Mouse (Mus musculus): ENCODE measurements at regions not wholly inside any gene's neighbourhood (a gene's known extent, or its start where the extent isn't known, plus 50 kb on each side); places are given as distances from the start of the nearest gene placed in this dataset.
A peak's percentile ranks its signal among the peaks of the same experiment; 100 is the strongest.

DNA sequence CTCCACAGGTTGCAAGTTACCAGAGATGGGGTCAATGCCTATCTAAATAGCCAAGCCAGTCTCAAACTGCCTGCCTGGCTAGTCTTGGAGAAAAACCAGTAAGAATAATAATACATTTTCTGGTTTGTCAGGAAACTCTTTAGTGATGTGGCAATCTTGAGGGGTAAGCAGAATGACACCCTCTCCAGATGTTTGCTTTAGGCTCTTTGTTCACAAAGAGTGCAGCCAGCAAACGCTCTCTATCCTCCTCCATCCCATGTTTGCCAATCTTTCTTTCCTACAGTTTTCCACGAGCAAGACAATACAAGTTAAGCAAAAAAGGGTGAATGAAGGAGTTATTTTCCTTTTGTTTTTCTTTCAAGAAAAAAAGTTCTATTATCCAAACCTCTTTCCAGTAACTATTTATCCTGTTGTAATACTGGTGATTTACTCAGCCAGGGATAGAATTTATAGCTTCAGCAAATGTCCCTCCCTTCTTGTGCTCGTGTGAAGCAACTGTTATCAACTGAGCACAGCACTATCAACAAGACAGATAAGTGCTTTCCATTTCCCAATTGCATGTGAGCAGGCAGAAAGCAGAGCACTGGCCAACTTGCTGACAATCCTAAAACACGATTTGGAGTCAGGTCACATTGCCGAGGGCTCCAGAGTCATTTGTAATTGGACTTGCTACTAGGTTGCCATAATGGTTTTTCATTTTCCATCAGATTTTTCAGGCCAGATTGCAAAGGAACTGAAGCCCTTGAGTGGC, 873.5 kb downstream of the Rapgef2 start:
- no peak for DNase-seq

DNA sequence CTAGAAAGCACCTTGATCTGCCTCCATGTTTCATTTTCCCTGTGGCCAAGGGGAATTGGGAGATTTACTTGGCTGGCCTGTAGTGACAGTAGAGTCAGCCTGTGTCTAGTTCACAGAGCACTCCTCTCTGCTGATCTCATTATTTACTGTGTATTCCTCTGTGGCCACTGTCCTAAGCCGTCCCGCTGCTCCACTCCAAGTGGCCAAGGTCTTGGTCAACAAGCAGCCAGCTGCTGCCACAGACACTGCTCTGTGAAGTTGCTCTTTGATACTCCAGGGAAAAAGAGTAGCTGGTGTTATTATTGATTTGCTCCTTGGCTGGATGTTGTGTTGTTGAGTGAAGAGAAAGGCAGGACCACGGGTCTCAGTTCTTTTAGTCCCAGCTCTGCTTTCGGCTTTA, 874.9 kb downstream of the Rapgef2 start:
- no peak for DNase-seq

DNA sequence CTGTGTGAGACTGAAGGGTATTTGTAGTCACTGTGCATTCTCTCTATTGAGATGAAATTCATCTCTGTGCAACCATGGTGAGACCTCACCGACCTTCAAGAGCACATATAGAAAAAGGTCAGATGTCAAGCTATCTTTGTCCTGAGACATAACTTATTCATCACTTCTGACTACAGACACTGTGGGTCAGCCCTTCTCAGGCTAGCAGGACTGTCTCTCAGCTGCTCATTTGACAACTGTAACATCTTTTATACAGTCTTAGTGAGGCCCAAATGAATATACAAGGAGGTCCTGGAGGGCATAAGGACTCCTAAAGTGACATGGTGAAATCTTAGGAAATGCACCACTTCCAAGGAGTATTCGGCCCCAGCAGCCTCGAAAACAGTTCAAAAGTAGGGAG, 877.1 kb downstream of the Rapgef2 start:
- DNase-seq = no peak

DNA sequence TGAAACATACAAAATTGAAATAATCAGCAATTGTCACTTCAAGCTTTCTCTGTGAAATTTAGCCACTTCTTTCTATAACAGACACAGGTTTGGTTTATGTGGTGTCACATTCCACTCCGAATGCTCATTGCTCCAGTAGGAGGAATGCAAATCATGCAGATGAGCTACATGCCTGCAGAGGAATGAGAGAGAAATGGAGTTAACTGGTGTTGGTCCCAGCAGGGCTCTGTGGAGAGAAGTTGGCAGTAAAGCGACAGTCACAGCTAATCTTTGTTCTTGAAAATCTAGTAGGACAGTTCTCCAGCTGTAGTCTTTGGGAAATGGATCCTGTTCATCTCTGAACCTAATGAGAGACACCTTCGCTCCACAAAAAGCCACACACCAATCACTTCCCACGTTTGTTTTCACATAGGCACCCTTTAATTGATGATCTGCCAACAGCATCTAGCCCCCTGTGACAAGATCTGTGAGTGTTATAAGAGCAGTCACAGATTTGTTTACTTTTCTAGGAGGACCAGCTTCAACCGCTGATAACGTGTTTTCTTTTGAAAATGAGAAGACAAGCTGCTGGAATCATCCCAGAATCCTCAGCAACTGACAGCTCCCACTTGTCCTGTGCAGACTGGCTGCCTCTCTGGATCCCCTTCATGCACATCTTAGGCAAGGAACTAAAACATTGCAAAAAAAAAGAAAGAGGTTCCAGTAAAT, 880.4 kb downstream of the Rapgef2 start:
- no peak for DNase-seq

GRCm38 (mm10) chr3:78358377-78358776, 927.9 kb downstream of the Rapgef2 start:
- peak; percentile 33 for DNase-seq

GRCm38 (mm10) chr3:78339891-78340290, 946.4 kb downstream of the Rapgef2 start:
- no peak for DNase-seq

DNA sequence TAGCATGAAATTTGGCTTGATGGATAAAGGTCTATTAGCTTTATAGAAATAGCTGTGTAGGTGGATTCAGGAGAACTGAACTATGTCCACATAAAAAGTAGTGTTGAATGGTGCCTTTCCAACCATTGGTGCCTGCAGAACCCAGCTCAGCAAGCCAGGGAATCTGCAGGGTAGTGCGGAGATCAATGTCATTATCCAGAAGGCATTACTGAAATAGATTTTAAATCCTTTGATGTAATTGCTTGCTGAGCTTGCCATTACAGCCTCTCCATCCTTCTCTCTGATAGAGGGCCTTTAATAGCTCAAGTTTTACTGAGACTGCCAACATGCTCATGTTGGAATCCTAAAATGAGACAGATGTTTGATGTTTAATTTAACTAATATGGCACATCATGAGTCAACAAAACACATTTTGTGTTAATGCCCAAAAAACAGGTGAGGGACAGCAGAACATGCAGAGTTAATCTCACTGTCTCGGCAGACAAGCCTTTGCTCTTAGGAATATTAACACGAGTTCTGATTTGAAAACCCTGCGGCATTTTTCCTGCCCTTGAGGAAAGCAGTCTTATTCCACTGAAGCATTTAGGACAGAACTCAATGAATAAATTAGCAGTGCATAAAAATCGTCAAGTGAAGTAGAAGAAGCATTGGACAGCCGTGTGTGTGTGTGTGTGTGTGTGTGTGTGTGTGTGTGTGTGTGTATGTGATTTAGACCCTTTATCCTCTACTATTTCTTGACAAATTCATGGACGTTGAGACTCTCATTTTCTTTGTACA, 974.5 kb downstream of the Rapgef2 start:
- no peak for DNase-seq

DNA sequence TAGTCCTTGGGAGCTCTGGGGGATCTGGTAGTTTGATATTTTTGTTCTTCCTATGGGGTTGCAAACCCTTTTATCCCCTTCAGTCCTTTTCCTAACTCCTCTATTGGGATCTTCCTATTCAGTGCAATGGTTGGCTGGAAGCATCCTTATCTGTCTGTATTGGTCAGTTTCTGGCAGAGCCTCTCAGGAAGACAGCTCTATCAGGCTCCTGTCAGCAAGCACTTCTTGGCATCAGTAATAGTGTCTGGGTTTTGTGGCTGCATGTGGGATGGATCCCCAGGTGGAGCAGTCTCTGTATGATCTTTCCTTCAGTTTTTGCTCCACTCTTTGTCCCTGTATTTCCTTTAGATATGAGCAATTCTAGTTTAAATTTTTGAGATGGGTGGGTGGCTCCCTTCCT, 985.8 kb downstream of the Rapgef2 start:
- no peak for DNase-seq

GRCm38 (mm10) chr3:78291894-78292293, 994.4 kb downstream of the Rapgef2 start:
- DNase-seq = no peak

- DNase-seq = no peak
These were observed 1002.2 kb downstream of the Rapgef2 start for GRCm38 (mm10) chr3:78284071-78284470.

DNA sequence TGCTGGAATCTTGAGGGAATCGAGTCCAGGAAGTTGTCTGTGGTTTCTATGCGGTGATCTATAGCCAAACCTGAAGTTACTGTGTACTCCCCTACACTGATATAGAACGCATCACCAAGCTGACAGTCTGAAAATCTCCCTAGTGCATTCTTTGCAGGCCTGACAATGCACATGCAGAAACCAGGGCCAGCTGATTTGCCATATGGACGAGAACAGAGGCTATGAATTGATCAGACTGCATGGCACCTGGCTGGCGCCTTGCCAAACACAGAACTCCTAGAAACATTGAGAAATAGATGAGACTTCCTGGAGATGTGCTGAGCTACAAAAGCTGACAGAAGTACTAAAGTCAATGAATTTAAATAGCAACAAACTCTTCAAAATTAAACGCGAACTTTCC, 1049.4 kb downstream of the Rapgef2 start:
- no peak for DNase-seq

GRCm38 (mm10) chr3:78209729-78210128, 1076.6 kb downstream of the Rapgef2 start:
- no peak for DNase-seq

DNA sequence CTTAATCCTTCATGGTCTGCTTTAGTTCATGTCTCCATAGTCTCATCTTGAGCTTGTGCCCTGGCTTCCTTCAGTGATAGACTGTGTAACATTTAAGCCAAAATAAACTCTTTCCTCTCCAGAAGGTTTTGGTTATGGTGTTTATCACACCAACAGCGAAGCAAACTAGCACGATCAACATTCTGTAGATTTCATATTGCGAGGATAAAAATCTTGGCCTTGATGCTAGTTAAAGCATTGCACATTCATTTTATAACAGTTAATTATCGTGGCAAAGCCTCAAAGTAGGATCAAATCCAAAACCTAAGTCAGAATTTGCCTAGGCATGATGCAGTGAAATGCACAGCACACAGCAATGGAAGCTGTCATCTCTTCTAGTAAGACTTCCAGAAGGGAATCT, 1123.7 kb downstream of the Rapgef2 start:
- DNase-seq = no peak

DNA sequence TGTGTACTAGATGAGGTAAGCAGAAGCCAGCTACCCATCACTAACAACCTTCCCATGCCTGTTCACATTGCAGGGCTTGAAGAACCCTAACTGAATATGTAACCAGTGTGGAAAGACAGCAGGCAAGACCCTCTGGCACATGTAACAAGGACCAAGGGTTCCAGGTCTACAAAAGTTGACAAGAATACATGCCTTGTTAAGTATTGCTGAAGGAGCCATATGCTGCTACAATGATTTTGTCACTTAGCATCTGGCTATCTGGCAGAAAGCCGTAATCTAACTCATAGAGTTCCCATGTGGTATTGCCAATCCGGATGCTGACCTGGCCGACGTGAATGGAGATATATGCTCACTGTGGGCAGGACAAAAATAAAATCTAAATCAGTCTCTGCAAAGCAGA, 1127.9 kb downstream of the Rapgef2 start:
- DNase-seq = no peak

Measured in heart, postnatal 4 days (tissue).